Mouse (Mus musculus): ENCODE measurements at regions not wholly inside any gene's neighbourhood (a gene's known extent, or its start where the extent isn't known, plus 50 kb on each side); places are given as distances from the start of the nearest gene placed in this dataset.

DNA sequence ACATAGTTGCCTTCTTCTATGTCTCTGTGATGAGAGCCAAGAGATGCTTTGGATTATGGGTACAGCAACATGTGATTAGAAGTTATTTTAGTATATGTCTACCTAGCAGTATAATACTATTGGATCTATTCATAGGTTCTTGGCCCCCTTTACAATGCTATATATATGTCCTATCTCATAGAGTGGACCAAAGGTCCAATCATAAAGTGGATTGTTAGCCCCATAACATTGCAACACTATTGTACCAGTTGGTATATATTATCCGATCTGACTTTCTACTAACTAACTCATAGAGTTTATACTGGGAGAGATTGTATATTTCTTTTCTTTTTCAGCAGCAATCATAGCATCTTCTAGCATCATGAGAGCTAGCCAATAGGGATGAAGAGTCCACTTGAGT, 491.7 kb upstream of the Zeb2 start:
- no peak for DNase-seq

DNA sequence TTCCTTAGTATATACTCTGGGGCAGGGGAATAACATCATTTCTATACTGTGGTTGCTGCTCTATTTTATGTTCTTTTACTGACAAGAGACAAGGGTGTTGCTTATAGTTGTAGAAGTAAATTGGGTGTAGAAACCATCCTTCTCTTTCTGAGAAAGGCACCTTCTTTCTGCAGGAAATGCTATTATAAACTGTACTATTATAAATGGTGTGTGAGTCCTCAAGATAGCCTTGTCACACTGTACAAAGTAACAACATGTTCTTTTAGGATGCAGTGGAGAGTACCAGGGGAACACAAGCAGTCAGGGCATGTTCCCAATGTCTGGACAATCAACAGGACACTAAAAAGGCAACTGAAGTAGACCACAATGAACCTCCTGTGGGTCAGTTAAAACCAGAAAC, 490.2 kb upstream of the Zeb2 start:
- DNase-seq, result no peak

DNA sequence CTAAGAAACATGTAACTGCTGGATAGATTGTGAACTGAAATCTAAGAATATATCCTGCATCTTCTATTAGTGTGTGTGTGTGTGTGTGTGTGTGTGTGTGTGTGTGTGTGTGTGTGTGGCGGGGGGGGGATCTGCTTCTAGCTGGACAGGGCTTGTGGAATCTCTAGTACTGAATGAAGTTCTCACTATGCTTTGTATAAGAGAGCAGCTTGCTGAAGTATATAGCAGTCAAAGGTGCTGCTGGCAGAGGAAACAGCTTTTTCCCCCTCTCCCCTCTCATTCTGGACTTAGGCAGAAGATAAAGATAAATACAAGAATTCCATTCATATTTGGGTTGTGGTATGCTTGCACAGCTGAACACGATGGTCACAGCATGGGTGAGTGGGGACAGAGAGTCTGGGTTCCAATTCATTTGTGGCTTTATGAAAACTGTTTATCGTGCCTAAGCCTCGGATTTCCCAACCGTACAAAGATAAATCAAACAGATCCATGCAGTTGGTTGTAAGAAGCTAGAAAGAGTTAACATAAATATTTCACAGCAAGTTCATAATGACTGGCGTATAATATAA, 484.2 kb upstream of the Zeb2 start:
- no peak for DNase-seq

DNA sequence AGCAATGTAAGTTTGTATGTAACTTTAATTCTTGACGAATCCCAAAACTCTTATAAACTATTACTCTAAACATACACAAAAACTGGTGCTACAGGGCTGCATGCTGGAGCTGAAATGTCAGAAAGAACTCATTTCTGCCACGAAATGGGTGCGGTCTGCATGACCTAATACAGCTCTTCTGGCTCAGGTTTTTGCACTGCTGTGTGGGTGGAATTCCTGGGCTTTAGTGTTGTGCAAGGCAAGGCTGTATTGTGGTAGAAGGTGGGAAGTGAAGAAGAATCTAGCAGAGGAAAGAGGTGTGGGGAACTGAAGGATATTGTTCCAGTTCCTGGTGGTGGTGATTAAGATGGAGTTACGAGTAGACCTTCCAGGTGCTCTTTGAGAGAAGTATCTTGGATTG, 476.6 kb upstream of the Zeb2 start:
- no peak for DNase-seq

DNA sequence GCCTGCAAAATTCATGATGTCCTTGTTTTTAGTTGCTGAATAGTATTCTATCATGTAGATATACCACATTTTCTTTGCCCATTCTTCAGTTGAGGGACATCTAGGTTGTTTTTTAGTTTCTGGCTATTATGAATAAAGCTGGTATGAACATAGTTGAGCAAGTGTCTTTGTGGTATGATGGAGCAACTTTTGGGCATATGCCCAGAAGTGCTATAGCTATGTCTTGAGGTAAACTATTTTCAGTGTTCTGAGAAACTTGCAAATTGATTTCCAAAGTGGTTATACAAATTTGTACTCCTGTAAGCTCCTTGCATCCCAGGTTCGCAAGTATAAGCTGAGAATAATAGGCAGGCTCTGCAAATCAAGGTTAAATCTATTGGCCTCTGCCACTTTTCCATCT, 473.8 kb upstream of the Zeb2 start:
- DNase-seq, result no peak

DNA sequence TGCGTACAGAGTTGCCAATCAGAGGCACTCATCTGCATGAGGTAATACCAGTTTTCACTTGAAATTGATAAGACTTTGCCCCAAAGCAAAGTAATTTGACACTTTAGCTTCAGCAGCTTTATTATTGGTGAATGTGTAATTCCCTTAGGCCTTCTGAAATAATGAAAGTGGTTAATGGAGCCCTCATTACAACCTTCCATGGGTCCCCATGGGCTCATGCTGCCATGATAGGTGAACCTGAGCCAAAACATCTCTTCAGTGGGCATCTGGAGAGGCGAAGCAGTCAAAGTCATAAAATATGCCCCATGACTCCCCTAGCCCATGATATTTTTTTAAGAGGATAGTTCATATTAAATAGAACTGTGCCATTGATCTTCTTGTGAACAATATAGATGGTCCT, 471.1 kb upstream of the Zeb2 start:
- DNase-seq, result no peak

DNA sequence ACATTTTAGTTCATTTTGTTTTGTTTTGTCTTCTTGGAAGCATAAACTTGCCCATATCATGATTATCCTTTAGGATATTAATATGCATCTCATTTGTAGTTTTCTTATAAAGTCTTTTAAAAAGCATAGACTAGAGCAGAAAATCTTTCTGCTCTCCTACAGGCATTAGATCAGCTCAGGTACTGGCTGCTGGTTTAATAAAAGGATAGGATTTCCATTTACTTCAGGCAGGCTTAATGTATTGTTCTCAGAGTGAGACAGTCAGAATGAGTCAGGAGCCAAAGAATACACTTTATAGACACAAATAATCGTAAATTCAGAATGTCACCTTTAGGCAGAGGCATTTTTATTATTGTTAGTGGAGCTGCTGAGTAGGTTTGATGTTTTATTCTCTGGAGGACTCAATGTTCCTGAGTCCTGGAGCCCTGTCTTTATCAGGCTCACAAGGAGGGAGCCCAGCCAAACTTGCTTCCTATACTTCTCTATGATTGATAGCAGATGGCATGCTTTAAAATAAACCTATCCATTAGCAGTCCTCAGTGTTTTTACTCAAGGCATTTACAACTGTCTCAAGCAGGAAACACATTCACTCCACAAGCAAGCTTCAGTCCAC, 469.5 kb upstream of the Zeb2 start:
- no peak for DNase-seq

DNA sequence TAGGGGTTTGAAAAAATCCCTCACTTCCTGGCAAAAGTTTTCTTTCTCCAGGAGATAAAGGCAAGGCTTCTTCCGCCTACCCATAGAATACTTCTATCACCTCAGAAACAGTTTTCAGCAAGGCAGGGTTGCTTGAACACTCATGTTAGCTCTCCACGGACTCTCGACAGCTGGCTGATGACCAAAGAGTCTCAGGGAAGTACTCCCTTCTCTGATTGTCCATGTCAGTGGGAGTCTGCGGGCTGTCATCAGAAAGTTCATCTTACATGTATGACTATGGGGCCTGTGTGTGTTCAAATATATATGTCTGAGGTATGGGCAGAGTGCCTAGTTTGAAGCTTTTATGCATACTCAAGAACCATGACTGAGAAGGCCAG, 464.3 kb upstream of the Zeb2 start:
- peak; percentile 11 for DNase-seq

DNA sequence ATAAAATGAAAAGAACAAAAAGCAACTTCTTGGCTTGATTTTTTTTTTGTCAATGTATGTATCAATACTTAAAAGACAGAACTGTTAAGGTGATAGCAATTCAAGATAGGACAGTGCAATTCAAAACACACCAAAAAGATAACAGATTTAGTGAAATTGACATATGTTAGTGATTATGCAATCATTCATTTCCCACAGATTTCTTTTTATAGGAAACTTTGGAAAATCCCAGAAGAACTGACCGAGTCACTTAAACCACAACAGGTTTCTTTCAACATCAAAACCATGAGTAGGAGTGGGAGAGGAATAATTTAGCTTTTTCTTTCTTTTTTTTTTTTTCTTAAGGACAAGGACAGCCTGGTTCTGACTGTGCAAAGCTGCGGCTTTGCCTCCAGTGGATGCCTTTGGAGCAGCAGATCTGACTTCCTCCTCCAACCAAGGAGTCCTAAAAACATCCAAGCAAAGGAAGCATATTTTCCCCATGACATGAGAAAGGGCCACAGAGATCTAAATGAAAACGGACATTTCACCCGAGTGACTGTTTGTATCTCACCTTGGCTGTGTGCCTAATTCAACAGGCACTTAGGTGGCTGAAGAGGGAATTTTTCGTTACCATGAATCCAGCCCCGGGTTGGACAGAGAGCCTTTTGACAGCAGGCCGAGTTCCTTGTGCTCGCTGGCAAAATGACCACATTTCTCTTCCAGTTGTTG, 463.8 kb upstream of the Zeb2 start:
- peak; percentile 9 for DNase-seq

DNA sequence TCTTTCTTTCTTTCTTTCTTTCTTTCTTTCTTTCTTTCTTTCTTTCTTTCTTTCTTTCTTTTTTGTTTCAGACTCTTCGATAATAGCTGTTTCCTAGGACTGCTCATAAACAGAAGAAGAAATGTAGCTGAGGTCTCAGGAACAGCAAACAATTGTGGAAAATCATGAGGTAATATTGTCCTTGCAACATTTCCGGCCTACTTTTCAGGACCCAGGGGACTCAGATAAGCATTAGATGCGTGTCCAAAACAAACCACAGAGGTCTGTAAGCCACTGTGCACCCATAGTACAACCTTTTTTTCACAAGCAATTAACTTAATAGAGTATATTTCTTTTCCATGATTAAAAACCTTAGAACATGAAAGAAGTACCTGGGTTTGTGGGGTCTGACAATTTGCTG, 455.7 kb upstream of the Zeb2 start:
- DNase-seq, result no peak

DNA sequence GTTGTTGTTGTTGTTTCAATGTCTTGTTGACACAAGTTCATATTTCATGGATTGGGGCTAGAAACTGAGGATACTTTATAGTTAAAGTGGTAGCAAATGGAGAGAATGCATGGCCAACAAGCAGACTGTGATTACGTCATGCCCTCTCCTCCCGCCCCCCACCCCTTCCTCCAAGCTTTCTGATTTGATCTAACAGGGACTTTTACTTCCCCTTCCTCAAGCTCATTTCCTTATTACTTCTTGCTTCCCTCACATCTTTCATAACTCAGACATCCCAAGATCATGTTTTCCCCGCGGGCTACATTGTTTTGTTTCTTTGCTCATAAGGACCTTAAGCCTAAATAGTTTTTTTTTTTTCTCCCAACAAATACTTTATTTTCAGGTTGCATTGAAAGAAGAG, 437.5 kb upstream of the Zeb2 start:
- no peak for DNase-seq

DNA sequence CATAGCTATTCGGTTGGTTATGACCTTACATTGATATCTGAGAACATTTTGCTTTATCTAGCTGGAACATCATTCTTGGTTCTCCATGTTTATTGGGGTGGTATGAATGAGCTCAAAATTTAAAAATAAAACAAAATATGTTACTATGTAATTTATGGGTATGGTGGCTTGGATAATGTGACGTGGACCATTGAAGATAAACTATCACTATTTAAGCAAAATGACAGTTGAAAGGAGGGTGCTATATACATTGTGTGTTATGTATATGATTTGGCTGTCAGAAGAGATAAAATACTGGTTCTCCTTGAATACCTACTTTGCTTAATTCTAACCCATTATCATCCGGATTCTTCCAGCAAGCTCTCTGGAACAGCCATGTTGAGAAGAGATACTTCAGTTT, 424.2 kb upstream of the Zeb2 start:
- DNase-seq, result no peak

DNA sequence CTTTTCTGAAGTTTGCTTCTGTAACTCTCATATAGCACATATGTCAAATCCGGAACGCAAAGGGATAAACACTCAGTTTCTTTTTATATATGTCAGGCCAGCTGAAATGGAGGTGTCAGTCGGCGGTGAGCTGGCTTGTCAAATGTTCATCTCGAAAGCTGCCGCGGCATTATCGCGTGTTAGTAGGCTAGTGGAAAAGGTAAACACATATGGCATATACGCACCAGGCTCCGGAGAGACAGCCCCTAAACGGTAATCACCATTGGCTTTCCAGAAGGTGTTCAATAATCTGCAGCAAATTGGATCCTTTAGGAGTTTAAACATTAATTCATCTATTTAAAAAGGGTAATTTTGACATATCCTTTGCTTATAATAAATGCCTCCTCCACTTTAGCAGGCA, 421.8 kb upstream of the Zeb2 start:
- DNase-seq, result no peak

DNA sequence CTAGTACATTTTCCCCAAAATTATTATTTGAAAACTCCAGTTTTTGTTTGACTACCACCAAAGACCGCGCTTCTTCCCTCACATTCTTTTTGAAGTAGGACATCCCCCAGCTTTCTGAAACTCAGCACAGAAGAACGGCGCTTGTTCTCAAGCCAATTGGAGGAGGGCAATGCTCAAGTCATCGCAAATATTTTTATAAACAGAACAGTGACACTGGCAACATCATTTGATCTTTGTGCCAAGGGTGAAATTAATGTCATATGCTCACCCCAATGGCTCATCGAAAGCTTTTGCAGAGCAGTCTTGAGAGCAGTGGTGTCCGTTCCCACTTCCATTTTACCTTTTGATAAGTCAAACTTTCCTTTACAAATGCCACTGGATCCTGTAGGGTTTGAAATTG, 420.5 kb upstream of the Zeb2 start:
- no peak for DNase-seq

DNA sequence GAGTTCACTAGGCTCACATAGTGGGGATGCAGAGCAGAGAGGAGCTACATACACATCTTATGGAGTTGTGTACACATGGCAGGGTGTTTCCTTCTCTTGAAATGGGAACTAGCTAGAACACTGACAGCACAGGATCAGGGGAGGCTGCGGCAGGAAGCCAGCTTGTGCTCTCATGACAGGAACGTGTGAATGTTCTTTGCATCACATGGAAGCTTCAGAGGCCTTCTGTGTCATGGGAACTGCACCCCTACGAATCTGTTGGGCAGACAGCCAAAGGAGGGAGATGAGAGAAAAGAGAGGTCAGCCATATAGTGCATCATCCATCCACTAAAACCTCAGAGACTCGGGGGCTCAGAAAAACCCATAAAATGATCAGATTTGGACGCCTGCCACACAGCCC, 417.6 kb upstream of the Zeb2 start:
- DNase-seq, result peak; percentile 6

DNA sequence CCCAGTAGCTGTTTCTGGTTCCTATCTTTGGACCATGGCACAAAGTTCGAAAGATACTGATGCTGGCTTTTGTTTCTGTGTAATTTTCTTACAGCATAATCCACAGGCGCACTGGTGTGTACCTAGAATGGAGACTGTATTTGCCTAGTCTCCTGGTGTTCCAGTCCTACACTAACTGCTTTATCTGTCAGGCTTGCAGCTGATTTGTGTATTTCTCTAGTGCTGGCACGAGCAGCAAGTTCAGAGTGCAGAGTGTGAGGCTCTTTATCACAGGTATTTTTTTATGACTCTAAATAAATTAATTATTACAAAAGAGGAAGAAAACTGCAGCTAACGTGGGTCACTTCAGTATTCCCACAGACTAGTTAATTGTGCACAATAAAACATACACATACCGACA, 405.1 kb upstream of the Zeb2 start:
- DNase-seq, result no peak

DNA sequence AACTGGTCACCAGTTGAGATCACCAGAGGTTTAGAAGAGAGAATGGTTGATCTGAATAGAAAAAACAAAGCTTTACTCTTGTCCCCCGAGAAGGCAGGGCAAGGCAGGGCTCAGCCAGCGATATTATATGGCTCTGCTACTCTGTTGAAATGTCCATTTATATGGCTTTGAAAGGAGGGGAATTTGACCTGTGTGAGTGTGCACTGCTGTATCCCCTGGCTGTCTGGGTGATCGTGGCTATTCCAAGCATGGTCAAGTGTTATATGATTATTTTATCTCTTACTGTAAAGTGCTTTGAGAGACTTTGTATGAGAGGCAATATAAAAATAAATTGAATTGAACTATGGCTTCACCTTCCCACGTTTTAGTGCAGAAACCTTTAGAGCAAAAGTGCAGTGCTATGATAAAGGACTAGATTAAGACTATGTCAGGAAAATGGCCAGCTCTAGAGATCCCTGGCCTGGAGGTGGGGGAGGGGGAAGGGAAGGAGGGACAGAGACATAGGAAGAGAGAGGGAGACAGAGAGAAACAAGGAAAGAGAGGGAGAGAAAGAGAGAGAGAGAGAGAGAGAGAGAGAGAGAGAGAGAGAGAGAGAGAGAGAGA, 402.5 kb upstream of the Zeb2 start:
- no peak for DNase-seq

DNA sequence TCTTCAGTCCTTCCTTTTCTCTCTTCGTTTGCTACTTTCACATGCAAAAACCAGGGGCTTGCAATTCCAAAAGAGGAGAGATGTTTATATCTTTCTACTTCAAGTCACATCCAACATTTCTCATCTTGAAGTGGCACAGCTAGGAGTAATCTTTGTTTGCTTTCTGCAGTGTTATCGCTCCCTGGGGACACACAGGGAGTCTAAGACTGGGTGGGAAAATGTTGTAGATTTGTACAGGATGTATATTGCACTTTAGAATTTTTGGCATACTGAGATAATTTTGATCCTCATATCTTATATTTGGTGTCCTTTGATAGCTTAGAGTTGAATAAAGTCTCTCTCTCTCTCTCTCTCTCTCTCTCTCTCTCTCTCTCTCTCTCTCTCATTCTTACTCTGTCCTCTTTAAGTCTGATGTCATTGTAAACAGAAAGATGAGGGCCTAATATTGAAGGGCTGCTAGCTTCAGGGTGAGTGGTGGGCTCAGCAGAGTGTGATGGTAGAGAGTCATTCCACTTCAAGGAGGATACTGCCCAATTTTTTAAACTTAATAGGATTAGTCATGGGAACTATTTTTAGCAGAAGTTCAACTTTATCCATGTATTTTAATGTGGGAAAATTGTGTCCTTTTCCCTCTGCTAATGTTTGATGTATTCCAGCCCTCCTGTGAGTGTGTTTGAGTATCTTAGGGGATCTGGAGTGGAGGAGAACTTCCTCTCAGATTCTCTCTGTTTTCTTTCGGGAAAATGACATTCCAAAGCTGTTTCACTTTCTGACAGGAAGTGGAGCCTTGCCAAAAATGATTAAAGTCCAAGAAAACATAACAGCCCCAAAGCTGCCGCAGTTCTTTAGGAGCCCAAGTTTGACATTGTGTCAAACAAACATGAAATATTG, 397.3 kb upstream of the Zeb2 start:
- no peak for DNase-seq

DNA sequence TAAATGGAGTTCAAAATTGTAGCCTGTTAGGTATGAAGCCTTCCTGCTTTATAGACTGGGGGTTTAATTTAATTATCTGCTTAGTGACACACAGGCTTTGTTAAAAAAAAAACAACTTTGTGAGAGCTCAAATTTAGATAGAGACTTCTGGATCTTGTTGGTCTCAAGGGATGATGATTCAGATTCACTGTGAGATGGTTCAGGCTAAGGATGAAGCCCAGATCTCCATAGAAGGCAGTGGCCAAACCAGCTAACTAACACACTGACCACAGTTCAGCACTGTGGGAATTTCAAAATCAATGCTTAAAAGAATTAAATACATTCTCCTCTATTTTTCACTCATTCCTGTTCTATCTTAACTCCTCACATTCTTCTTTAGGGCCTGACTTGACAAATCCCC, 395.7 kb upstream of the Zeb2 start:
- no peak for DNase-seq

DNA sequence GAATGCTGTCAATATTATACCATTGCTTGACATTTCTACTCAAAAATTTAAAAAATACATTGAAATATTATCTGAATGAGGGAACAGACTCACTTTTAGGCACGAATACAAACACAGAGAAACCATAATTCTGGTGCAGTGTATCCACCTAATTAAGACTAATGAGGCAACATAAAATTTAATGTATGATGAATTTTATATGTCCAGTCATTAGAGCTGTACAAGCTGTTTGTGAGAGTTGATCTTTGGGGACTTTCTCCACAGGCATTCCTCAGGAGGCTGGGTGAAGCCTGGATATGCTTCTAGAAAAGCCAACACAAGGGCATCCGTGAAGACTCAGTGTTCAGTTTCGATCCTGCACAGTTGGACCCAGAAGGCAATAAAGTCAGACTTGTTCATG, 394.6 kb upstream of the Zeb2 start:
- DNase-seq, result no peak

DNA sequence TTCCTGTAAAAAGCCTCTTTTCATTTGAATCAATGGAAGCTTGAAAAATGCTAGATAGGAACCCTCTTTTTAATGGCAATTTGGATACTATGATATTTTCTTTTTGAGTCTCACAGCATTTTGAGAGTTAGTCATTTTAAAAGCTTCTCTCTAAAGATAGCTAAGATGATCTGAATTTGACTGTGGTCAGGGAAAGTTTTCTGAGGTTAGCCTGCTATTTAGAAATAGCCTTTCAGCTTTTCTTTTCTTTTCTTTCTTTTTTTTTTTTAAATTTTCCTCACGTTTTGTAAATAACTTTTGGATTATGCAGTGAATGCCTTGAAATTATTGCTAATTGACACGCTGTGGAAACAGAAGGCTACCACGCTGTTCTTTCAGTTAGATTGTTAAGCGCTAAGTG, 387.3 kb upstream of the Zeb2 start:
- DNase-seq, result no peak

DNA sequence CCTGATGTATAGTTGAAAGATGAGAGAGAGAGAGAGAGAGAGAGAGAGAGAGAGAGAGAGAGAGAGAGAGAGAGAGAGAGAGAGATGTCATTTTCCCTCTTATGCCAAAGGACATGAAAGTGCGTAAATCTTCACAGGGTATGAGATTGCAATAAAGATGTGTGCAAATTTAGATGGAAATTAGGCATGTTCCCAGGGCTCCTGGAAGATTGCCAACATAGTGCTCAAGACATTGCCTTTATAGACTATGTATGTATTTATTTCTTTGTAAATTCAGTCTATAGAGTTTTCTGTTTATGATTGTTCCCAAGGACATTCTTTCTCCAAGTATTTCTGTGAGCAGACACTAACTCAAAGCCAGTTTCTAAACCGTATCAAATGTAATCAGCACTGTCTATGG, 376.5 kb upstream of the Zeb2 start:
- no peak for DNase-seq

DNA sequence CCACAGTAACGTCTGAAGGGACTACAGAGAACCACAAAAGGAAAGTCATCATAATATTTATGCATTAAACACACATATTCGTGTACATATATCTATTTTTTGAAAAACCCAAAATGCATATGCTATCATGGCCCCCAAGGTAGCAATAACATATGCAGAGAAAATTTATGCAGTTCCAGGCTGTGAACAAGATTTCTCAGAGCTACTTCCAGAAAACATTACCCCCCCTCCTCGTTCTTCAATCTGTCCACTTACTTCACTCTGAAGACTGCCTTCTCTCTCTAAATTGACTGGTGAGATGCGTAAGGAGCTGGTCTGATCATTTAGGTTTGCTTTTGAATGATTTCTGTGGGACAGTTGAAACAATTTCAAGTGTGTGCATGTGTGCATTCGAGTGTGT, 369.3 kb upstream of the Zeb2 start:
- DNase-seq, result no peak
